Mouse (Mus musculus): Measurements from ENCODE around the gene Pygo1.

DNA sequence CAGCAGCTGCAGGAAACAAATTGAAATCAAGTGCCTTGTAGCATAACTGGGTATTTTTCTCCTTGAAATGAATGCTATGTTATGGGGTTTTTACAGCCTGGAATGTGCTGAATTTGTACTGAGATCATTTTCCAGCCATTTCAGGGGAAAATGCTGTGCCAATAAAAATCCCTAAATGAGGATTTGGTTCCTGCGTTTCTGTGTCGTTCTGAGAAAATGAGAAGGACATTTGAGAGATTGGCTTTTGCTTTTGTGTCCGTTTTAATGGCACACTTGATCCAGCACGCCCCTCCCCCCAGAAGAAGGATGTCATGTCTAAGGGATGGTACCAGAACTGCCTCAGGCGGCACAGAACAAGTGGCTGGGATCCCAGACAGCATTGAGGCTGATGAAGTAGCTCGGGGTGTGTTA is 18.7 kb upstream of the Pygo1 start:
- TF ChIP-seq CTCF (IDR thresholded peaks at IDR 0.05) (no peak), EP300 (IDR thresholded peaks at IDR 0.05; ENCODE audit: insufficient read depth, low read depth, low read length) (no peak), POLR2A (IDR thresholded peaks at IDR 0.05; ENCODE audit: insufficient read depth, low read depth, low read length) (no peak)
